Mouse (Mus musculus): Measurements from ENCODE around the gene Sytl3. TPM values are rescaled to one million over a fixed set of nuclear protein-coding genes. Genes with fewer than 3 reads are reported as not detected.

The Sytl3 gene
- polyA plus RNA-seq, 1 experiment from 2014 or later: 0.18 TPM

DNA sequence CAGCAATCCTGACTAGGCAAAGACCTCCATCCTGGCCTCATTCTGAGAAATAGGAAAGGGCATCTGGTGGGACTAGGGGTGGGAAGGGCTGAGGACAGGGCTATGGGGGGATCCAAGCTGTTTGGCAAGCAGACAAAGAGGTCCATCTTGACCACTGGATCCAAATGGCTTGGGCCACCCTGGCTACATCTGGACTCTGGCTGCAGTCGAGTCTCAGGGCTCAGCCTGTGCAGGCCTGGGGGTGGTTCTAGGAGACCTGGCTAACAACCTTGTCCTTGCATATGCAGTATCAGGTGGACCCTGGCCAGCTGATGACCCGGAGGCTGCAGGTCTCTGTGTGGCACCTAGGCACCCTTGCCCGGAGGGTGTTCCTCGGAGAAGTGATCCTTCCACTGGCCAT is 73.8 kb downstream of the Sytl3 start:
- 96% methylated on average over 4 of the region's 4 CpGs for WGBS
- ATAC-seq (ENCODE audit: low FRiP score, low TSS enrichment) (no peak), DNase-seq (no peak)
- Histone ChIP-seq H3K4me2 (ENCODE audit: low read length) (no peak overlapping the region), H3K9ac (replicated peaks; ENCODE audit: low read length) (no peak overlapping the region), H3K4me3 (replicated peaks; ENCODE audit: low read depth, low read length) (no peak overlapping the region), H3K4me1 (ENCODE audit: control insufficient read depth, insufficient read depth, low read length) (peaks cover 11% of the 10 kb centered on the region), H3K36me3 (ENCODE audit: control insufficient read depth, insufficient read depth, low read length) (no peaks in the 10 kb centered on the region), H3K9me3 (ENCODE audit: control insufficient read depth, low read length) (no peaks in the 10 kb centered on the region), H3K27me3 (ENCODE audit: control insufficient read depth, insufficient read depth, low read length) (no peaks in the 10 kb centered on the region), H3K27ac (replicated peaks; ENCODE audit: low read depth, low read length) (no peak overlapping the region)

- no peak for DNase-seq
- no peaks in the 10 kb centered on the region for H3K36me3 ChIP-seq (ENCODE audit: control insufficient read depth, insufficient read depth, low read length)
- H3K27ac ChIP-seq (replicated peaks; ENCODE audit: low read depth, low read length): no peak overlapping the region
- no peak overlapping the region for H3K9ac ChIP-seq (replicated peaks; ENCODE audit: low read length)
- H3K4me1 ChIP-seq (ENCODE audit: control insufficient read depth, insufficient read depth, low read length): peaks cover 11% of the 10 kb centered on the region
- H3K9me3 ChIP-seq (ENCODE audit: control insufficient read depth, low read length): no peaks in the 10 kb centered on the region
- 94% methylated on average over 10 of the region's 10 CpGs for WGBS
- no peak overlapping the region for H3K4me3 ChIP-seq (replicated peaks; ENCODE audit: low read depth, low read length)
- H3K27me3 ChIP-seq (ENCODE audit: control insufficient read depth, insufficient read depth, low read length): no peaks in the 10 kb centered on the region
- no peak overlapping the region for H3K4me2 ChIP-seq (ENCODE audit: low read length)
- ATAC-seq (ENCODE audit: low FRiP score, low TSS enrichment): no peak
These were observed 74.5 kb downstream of the Sytl3 start for GRCm38 (mm10) chr17:6733322-6733875.

DNA sequence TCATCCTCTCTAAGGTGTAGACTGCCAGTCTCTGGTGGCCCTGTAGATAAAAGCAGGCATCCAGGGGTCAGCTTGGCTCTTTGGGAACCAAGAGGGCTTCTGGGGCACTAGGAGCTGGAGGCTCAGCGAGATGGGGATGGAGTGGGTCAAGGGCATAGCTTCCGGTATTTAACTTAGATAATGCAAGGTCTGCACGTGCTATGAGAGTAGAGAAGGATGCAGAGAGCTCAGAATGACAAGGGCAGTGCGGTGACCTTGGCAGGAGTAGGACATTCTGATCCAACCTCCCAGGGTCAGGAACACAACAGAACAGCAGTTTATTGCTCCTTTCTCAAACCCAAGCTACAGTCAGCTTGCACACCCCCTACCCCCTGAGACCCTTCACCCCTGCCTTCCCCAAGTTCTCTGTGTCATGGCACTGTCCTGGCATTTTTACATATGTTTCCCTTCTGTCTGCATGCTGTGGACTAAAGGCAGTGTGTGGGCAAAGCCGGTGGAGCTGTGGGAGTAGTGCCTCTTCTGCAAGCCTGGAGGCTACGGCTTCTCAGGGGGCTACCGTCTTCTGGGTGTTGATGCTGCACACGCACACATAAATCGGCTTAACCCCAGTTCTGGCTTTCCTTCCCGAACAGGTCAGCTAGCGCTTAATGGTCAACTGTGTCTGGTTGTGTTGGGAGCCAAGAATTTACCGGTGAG is 76.0 kb downstream of the Sytl3 start:
- Histone ChIP-seq H3K9me3 (ENCODE audit: control insufficient read depth, low read length) (no peaks in the 10 kb centered on the region), H3K36me3 (ENCODE audit: control insufficient read depth, insufficient read depth, low read length) (0 out of 2 replicates have a peak, but pooled peaks cover 3% of the 10 kb centered on the region), H3K27me3 (ENCODE audit: control insufficient read depth, insufficient read depth, low read length) (no peaks in the 10 kb centered on the region), H3K9ac (replicated peaks; ENCODE audit: low read length) (no peak overlapping the region), H3K4me1 (ENCODE audit: control insufficient read depth, insufficient read depth, low read length) (peaks cover 7% of the 10 kb centered on the region), H3K4me2 (ENCODE audit: low read length) (no peak overlapping the region), H3K4me3 (replicated peaks; ENCODE audit: low read depth, low read length) (no peak overlapping the region), H3K27ac (replicated peaks; ENCODE audit: low read depth, low read length) (no peak overlapping the region)
- 93% methylated on average over 12 of the region's 12 CpGs for WGBS
- no peak for ATAC-seq (ENCODE audit: low FRiP score, low TSS enrichment)
- DNase-seq: no peak

GRCm38 (mm10) chr17:6736306-6737272 is 77.7 kb downstream of the Sytl3 start:
- 21% methylated on average over 15 of the region's 15 CpGs for WGBS
- Histone ChIP-seq H3K27ac (replicated peaks; ENCODE audit: low read depth, low read length) (no peak overlapping the region), H3K4me2 (ENCODE audit: low read length) (no peak overlapping the region), H3K9ac (replicated peaks; ENCODE audit: low read length) (no peak overlapping the region), H3K4me3 (replicated peaks; ENCODE audit: low read depth, low read length) (no peak overlapping the region), H3K4me1 (ENCODE audit: control insufficient read depth, insufficient read depth, low read length) (peaks cover 11% of the 10 kb centered on the region), H3K9me3 (ENCODE audit: control insufficient read depth, low read length) (no peaks in the 10 kb centered on the region), H3K36me3 (ENCODE audit: control insufficient read depth, insufficient read depth, low read length) (0 out of 2 replicates have a peak, but pooled peaks cover 3% of the 10 kb centered on the region), H3K27me3 (ENCODE audit: control insufficient read depth, insufficient read depth, low read length) (no peaks in the 10 kb centered on the region)
- ATAC-seq (ENCODE audit: low FRiP score, low TSS enrichment): no peak
- peak; percentile 18 for DNase-seq

GRCm38 (mm10) chr17:6737273-6737997 is 78.5 kb downstream of the Sytl3 start:
- Histone ChIP-seq H3K36me3 (ENCODE audit: control insufficient read depth, insufficient read depth, low read length) (0 out of 2 replicates have a peak, but pooled peaks cover 3% of the 10 kb centered on the region), H3K9ac (replicated peaks; ENCODE audit: low read length) (no peak overlapping the region), H3K9me3 (ENCODE audit: control insufficient read depth, low read length) (no peaks in the 10 kb centered on the region), H3K4me1 (ENCODE audit: control insufficient read depth, insufficient read depth, low read length) (peaks cover 15% of the 10 kb centered on the region), H3K4me2 (ENCODE audit: low read length) (no peak overlapping the region), H3K27ac (replicated peaks; ENCODE audit: low read depth, low read length) (no peak overlapping the region), H3K27me3 (ENCODE audit: control insufficient read depth, insufficient read depth, low read length) (no peaks in the 10 kb centered on the region), H3K4me3 (replicated peaks; ENCODE audit: low read depth, low read length) (no peak overlapping the region)
- no peak for DNase-seq
- WGBS: 68% methylated on average over 12 of the region's 12 CpGs
- ATAC-seq (ENCODE audit: low FRiP score, low TSS enrichment): no peak

- Histone ChIP-seq H3K4me2 (ENCODE audit: low read length) (no peak overlapping the region), H3K27me3 (ENCODE audit: control insufficient read depth, insufficient read depth, low read length) (no peaks in the 10 kb centered on the region), H3K4me1 (ENCODE audit: control insufficient read depth, insufficient read depth, low read length) (peaks cover 15% of the 10 kb centered on the region), H3K4me3 (replicated peaks; ENCODE audit: low read depth, low read length) (no peak overlapping the region), H3K27ac (replicated peaks; ENCODE audit: low read depth, low read length) (no peak overlapping the region), H3K36me3 (ENCODE audit: control insufficient read depth, insufficient read depth, low read length) (0 out of 2 replicates have a peak, but pooled peaks cover 3% of the 10 kb centered on the region), H3K9ac (replicated peaks; ENCODE audit: low read length) (no peak overlapping the region), H3K9me3 (ENCODE audit: control insufficient read depth, low read length) (no peaks in the 10 kb centered on the region)
- ATAC-seq (ENCODE audit: low FRiP score, low TSS enrichment): no peak
- WGBS: 90% methylated on average over 7 of the region's 7 CpGs
- no peak for DNase-seq
These were observed 79.9 kb downstream of the Sytl3 start for GRCm38 (mm10) chr17:6738836-6739235.

DNA sequence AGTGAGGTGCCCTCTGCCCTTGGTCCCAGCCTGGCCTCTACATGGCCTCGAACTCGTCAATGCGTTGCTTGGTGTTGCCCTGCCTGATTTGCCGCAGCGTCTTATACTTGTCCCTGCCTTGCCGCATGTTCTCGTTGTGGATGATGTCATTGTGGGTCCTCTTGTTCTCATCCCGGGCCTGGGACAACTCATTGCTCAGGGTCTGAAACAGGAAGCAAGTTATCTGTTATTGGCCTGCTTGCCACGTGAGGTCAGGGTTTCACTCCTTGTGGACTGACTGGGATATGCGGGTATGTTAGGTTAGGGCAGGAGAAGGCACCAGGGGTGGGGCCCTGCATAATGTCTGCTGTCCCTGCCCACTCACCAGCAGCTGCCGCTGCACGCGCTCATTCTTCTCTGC is 80.4 kb downstream of the Sytl3 start:
- no peaks in the 10 kb centered on the region for H3K9me3 ChIP-seq (ENCODE audit: control insufficient read depth, low read length)
- DNase-seq: no peak
- WGBS: 91% methylated on average over 13 of the region's 13 CpGs
- H3K4me2 ChIP-seq (ENCODE audit: low read length): no peak overlapping the region
- H3K27ac ChIP-seq (replicated peaks; ENCODE audit: low read depth, low read length): no peak overlapping the region
- 0 out of 2 replicates have a peak, but pooled peaks cover 3% of the 10 kb centered on the region for H3K36me3 ChIP-seq (ENCODE audit: control insufficient read depth, insufficient read depth, low read length)
- ATAC-seq (ENCODE audit: low FRiP score, low TSS enrichment): no peak
- no peak overlapping the region for H3K9ac ChIP-seq (replicated peaks; ENCODE audit: low read length)
- H3K4me1 ChIP-seq (ENCODE audit: control insufficient read depth, insufficient read depth, low read length): peaks cover 15% of the 10 kb centered on the region
- H3K4me3 ChIP-seq (replicated peaks; ENCODE audit: low read depth, low read length): no peak overlapping the region
- H3K27me3 ChIP-seq (ENCODE audit: control insufficient read depth, insufficient read depth, low read length): no peaks in the 10 kb centered on the region

GRCm38 (mm10) chr17:6739756-6740155 is 80.9 kb downstream of the Sytl3 start:
- Histone ChIP-seq H3K27ac (replicated peaks; ENCODE audit: low read depth, low read length) (no peak overlapping the region), H3K36me3 (ENCODE audit: control insufficient read depth, insufficient read depth, low read length) (0 out of 2 replicates have a peak, but pooled peaks cover 3% of the 10 kb centered on the region), H3K4me3 (replicated peaks; ENCODE audit: low read depth, low read length) (no peak overlapping the region), H3K9ac (replicated peaks; ENCODE audit: low read length) (no peak overlapping the region), H3K9me3 (ENCODE audit: control insufficient read depth, low read length) (no peaks in the 10 kb centered on the region), H3K4me2 (ENCODE audit: low read length) (no peak overlapping the region), H3K27me3 (ENCODE audit: control insufficient read depth, insufficient read depth, low read length) (no peaks in the 10 kb centered on the region), H3K4me1 (ENCODE audit: control insufficient read depth, insufficient read depth, low read length) (peaks cover 17% of the 10 kb centered on the region)
- no peak for DNase-seq
- no peak for ATAC-seq (ENCODE audit: low FRiP score, low TSS enrichment)
- WGBS: 92% methylated on average over 15 of the region's 15 CpGs

All from midbrain, embryonic 14.5 days (tissue).